Mouse (Mus musculus): ENCODE results near the gene Stk36.

Stk36 gene

DNA sequence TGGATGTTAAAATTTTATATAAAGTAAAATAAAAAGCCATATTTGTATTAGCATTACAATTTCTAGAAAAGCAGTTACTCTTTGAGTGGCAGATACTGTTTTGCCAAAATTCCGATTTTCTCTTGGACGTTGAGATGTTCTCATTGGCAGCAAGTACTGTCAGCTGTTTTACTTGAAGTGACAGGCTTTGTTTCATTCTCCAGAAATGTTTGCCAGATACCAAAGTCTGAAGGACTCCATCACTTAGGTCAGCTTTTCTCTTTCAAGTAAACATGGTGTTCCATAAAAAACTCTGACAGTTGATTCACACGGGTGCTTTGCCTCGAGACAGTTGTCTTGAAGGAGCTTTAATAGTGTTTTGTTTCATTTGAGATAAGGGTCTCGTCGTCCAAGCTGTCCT, 63.9 kb downstream of the Stk36 start:
- in situ Hi-C loops (cut with MboI, MseI): no loop called here

DNA sequence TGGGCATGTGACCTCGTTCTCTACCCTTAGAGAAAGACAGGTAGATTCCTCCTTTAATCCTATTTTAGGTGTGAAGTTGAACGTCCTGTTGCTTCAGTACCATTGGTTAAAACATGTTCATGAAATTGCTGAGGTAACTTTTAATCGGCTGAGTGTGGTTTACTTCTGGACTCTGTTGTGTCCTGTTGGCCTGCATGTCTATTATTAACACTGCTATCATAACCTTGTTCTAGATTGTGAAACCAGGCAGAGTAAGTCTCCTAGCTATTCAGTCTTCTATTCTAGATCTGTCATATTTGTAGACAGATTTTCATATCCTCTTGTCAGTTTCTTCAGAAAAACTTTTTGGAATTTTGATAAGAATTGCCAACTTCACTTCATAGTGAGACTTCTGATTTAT, 67.1 kb downstream of the Stk36 start:
- in situ Hi-C loops (cut with MboI, MseI): no loop called here

DNA sequence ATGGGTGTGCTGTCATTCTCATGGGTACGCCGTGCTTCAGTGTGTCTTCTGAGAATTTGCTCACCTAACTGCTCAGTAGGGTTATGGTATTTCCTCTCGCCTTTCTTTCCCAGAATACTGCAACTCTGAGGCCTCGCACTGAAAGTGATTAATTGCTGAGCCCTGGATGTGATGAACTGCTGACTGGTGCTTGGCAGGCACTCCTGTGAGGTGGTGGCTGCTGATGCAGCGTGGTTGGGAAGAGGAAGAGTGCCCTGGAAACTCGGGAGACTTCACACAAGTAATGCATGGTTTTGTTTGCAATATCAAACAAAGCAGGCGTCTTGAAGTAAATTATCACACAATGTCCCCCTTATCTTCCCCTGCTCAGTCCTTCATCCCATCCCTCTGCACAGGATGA, 71.5 kb downstream of the Stk36 start:
- in situ Hi-C loops (cut with MboI, MseI): no loop called here

DNA sequence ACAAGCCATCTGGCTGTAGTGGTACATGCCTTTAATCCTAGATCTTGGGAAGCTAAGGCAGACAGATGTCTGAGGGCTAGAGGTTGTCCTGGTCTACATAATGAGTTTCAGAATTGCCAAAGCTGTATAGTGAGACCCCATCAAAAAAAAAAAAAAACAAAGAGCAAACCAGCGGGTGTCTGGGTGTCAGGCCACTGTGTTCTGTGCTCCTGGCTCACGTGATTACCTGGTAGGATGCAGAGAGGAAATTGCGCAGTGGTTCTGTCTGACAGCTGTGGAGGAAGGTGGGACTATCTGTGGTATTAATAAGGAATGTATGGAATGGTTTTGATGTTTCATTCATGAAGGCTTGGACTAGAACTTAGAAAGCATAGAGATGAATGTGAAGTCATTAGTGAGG, 75.6 kb downstream of the Stk36 start:
- in situ Hi-C loops (cut with MboI, MseI): no loop called here

DNA sequence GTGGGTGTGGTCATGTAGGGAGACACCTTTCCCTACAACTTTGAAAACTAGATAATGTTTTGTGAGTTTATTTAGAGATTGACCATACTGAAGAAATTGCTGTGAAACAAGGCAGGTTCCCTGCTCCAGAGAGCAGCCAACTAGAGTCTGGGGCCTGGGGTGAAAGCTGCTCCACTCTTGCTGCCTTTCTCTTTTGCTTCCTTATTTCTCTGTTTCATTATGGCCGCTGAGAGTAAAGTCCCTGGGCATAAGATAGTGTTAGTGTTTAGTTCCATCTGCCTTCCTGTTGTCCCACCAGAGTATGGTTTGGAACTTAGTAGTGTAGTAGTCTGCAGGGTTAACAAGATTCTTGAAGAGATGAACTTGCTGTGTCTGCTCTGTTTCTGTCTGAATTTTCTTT, 76.6 kb downstream of the Stk36 start:
- in situ Hi-C loops (cut with MboI, MseI): no loop called here
